Mouse (Mus musculus): Measurements from ENCODE around the gene Trpm5.

- no peak for TF ChIP-seq CTCF (IDR thresholded peaks at IDR 0.05; ENCODE audit: extremely low read depth, insufficient read length, insufficient replicate concordance, low read depth, low read length)
- no peak for TF ChIP-seq POLR2A (IDR thresholded peaks at IDR 0.05; ENCODE audit: low read depth, low read length)
Observed at GRCm38 (mm10) chr7:143067897-143068296, 26.5 kb downstream of the Trpm5 start.

Measured in small intestine, adult 2 months (tissue).